Mouse (Mus musculus) erythroblast, embryonic 14.5 days (primary cell): ENCODE data around the gene Epgn.

Experiments used
- GATA1 ChIP-seq: IDR thresholded peaks from 2 replicates; pipeline ENCODE4 v1.6.1; 2012; ENCODE audit warnings: low read length, inconsistent platforms, mixed read lengths
- TAL1 ChIP-seq: IDR thresholded peaks from 3 replicates; pipeline ENCODE4 v1.6.1; 2012; ENCODE audit warnings: low read length, inconsistent platforms, mixed read lengths

DNA sequence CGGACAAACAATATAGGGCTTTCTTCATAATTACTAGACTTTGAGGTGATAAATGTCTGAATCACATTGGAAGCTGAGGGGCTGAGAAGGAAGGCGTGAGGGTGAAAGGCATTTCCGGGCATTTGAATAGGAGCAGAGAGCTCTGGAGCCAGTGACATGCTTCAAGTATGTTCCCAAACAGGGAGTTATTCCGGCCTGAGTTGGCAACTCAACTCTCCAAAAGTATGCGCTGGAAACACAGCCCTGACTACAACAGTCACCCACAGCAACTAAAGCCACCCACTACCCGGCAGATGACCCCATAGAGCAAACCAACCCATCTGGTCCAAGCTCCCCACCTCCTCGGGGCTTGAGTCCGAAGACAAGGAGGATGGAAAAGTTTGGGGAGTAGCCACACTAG, 46.8 kb downstream of the Epgn start:
- TF ChIP-seq TAL1 (no peak), GATA1 (no peak)
